Mouse (Mus musculus) heart, embryonic 15.5 days (tissue): ENCODE data around the gene Phkg1. TPM values are rescaled to one million over a fixed set of nuclear protein-coding genes. Genes with fewer than 3 reads are reported as not detected.

Experiments used
- polyA plus RNA-seq: library from polyadenylated mRNA; unstranded; fragments of >200 nt; fragmentation: Nextera tagmentation; extraction: Ambion mirVana; gene quantifications from 2 replicates; pipeline ENCODE4 v1.2.1, GENCODE M21; 2015

The Phkg1 gene
- polyA plus RNA-seq, 1 experiment from 2014 or later: 2.3 TPM

Other genes starting within 250 kb of the Phkg1 start
- 3.0 and 4.0 TPM in 2 replicates for gene Zfp11, start 228.4 kb downstream of the Phkg1 start, polyA plus RNA-seq
- gene Sept14, start 190.0 kb downstream of the Phkg1 start, polyA plus RNA-seq: not detected in 2 replicates
- gene Mrps17, start 183.1 kb downstream of the Phkg1 start, polyA plus RNA-seq: 152 and 157 TPM in 2 replicates
- gene Nipsnap2, start 173.5 kb downstream of the Phkg1 start, polyA plus RNA-seq: 299 and 399 TPM in 2 replicates
- 26.3 and 29.3 TPM in 2 replicates for gene Psph, start 111.1 kb downstream of the Phkg1 start, polyA plus RNA-seq
- gene Sumf2, start 51.6 kb downstream of the Phkg1 start, polyA plus RNA-seq: 20.8 and 26.2 TPM in 2 replicates
- 889 and 921 TPM in 2 replicates for gene Chchd2, start 11.1 kb downstream of the Phkg1 start, polyA plus RNA-seq
- gene Zbed5, start 2.8 kb downstream of the Phkg1 start, polyA plus RNA-seq: 2.1 and 2.6 TPM in 2 replicates
- 2.0 and 2.8 TPM in 2 replicates for gene Nupr1l, start 10.0 kb upstream of the Phkg1 start, polyA plus RNA-seq
- 13.2 and 14.3 TPM in 2 replicates for gene Vkorc1l1, start 43.4 kb upstream of the Phkg1 start, polyA plus RNA-seq
- gene Gusb, start 104.5 kb upstream of the Phkg1 start, polyA plus RNA-seq: 39.1 and 43.6 TPM in 2 replicates
- 16.0 and 22.2 TPM in 2 replicates for gene Asl, start 130.7 kb upstream of the Phkg1 start, polyA plus RNA-seq
- 20.6 and 26.8 TPM in 2 replicates for gene Crcp, start 130.7 kb upstream of the Phkg1 start, polyA plus RNA-seq
- gene Tpst1, start 174.8 kb upstream of the Phkg1 start, polyA plus RNA-seq: 27.2 and 33.2 TPM in 2 replicates
- 4.1 and 5.8 TPM in 2 replicates for gene Kctd7, start 246.3 kb upstream of the Phkg1 start, polyA plus RNA-seq